Mouse (Mus musculus) limb, embryonic 11.5 days (tissue): ENCODE data around the gene Asb5. TPM values are rescaled to one million over a fixed set of nuclear protein-coding genes. Genes with fewer than 3 reads are reported as not detected.
"Not testable (repeated sequence)": the region's sequence is repeated elsewhere in the genome, so short reads cannot be mapped to it uniquely, and the experiment has no call there.

Experiments
- ATAC-seq: fragments of 200-750 bp; cut with Nextera tagmentation; 2 replicates; pipeline ENCODE4 v1.8.0; 2017; ENCODE audit warnings: low read depth; ENCODE audit not compliant: insufficient number of reproducible peaks, low FRiP score, low TSS enrichment
- DNase-seq: peaks from one replicate; pipeline ENCODE4 v3.0.0-alpha.2; 2015; ENCODE audit warnings: low spot score
- H3K27ac ChIP-seq: fragments of 300-500 bp; sonication (generic); replicated peaks from 2 replicates; pipeline ENCODE4 v1.5.1; 2014; ENCODE audit warnings: low read depth, mild to moderate bottlenecking, low read length
- H3K27me3 ChIP-seq: fragments of 300-500 bp; sonication (generic); 2 replicates; pipeline ENCODE4 v1.6.1; 2014; ENCODE audit warnings: mild to moderate bottlenecking, low read length, mixed read lengths; ENCODE audit not compliant: control insufficient read depth, insufficient read depth
- H3K36me3 ChIP-seq: fragments of 300-500 bp; sonication (generic); 2 replicates; pipeline ENCODE4 v1.6.1; 2014; ENCODE audit warnings: mild to moderate bottlenecking, low read length, moderate library complexity, mixed read lengths; ENCODE audit not compliant: control insufficient read depth, insufficient read depth
- H3K4me1 ChIP-seq: fragments of 300-500 bp; sonication (generic); 2 replicates; pipeline ENCODE4 v1.6.1; 2014; ENCODE audit warnings: low read length, mixed read lengths; ENCODE audit not compliant: control insufficient read depth, insufficient read depth
- H3K4me2 ChIP-seq: fragments of 300-500 bp; sonication (generic); 2 replicates; pipeline ENCODE4 v1.6.1; 2014; ENCODE audit warnings: low read depth, mild to moderate bottlenecking, moderate library complexity; ENCODE audit not compliant: severe bottlenecking
- H3K4me3 ChIP-seq: fragments of 300-500 bp; sonication (generic); 2 replicates; pipeline ENCODE4 v1.5.1; 2014; ENCODE audit warnings: low read depth, low read length
- H3K9ac ChIP-seq: fragments of 300-500 bp; sonication (generic); 2 replicates; pipeline ENCODE4 v1.6.1; 2014; ENCODE audit warnings: mild to moderate bottlenecking, low read length
- H3K9me3 ChIP-seq: fragments of 300-500 bp; sonication (generic); 2 replicates; pipeline ENCODE4 v1.6.1; 2016; ENCODE audit warnings: low read length; ENCODE audit not compliant: control insufficient read depth
- WGBS: fragments of 180-500 bp; shearing (Covaris S2); extraction: QIAGEN DNeasy Blood & Tissue Kit; methylation state at CpG from one replicate; pipeline ENCODE4 v1.1.7; 2014; 5-methylcytosine and 5-hydroxymethylcytosine counted together
- polyA plus RNA-seq: library from polyadenylated mRNA; unstranded; fragments of >200 nt; fragmentation: Nextera tagmentation; extraction: Ambion mirVana; gene quantifications from 2 replicates; pipeline ENCODE4 v1.2.1, GENCODE M21; 2014

The Asb5 gene
- polyA plus RNA-seq, 1 experiment from 2014 or later, result 7.5 TPM

DNA sequence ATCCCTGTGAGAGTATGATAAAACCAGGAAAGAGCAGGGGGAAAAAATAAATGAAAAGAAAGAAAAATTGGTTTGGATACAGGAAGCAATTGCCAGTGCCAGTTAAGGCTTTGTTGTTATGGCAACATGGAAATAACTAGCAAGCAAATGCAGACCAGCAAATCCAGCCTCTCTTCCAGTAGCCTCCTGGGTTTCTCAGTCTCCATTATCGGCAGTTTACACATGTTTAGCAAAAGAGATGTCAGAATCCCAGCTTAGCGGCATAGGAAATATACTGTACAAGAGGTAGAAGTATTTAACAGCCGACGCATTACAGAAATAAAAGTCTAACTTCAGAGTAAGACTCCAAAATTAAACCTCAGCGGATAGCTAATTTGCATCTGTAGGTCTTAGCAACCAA lies 65.3 kb downstream of the Asb5 start:
- Histone ChIP-seq H3K9me3 (no peaks in the 10 kb centered on the region), H3K4me3 (no peak overlapping the region), H3K9ac (no peak overlapping the region), H3K27me3 (no peaks in the 10 kb centered on the region), H3K4me1 (no peaks in the 10 kb centered on the region), H3K36me3 (no peaks in the 10 kb centered on the region), H3K4me2 (no peak overlapping the region), H3K27ac (no peak overlapping the region)
- ATAC-seq (no peak), DNase-seq (no peak)
- 90% methylated on average over 5 of the region's 5 CpGs for WGBS

- H3K4me1 ChIP-seq, result 0 out of 2 replicates have a peak, but pooled peaks cover 3% of the 10 kb centered on the region
- H3K4me2 ChIP-seq, result no peak overlapping the region
- H3K27ac ChIP-seq, result no peak overlapping the region
- WGBS, result 72% methylated on average over 2 of the region's 2 CpGs
- no peak overlapping the region for H3K9ac ChIP-seq
- ATAC-seq (no peak), DNase-seq (no peak)
- no peaks in the 10 kb centered on the region for H3K27me3 ChIP-seq
- H3K4me3 ChIP-seq, result no peak overlapping the region
- H3K9me3 ChIP-seq, result no peaks in the 10 kb centered on the region
- H3K36me3 ChIP-seq, result no peaks in the 10 kb centered on the region
These were observed 66.7 kb downstream of the Asb5 start for GRCm38 (mm10) chr8:54596051-54596450.

DNA sequence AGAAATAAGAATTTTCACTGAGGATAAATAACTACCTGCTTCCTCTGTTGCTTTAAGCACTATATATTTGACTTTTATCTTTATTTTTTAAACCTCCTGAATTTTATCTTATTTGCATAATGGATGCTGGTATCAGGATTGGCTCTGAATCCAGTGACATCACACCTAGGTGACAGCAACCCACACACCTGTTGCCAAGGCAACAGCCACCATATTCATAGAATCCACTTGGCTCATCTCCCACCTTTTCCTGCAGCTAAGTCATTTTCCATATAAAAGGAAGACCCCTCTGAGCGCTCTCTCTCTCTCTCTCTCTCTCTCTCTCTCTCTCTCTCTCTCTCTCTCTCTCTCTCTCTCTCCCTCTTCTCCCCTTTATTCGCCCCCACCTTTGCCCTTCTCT lies 67.6 kb downstream of the Asb5 start:
- Histone ChIP-seq H3K9ac (no peak overlapping the region), H3K4me2 (no peak overlapping the region), H3K4me3 (no peak overlapping the region), H3K36me3 (no peaks in the 10 kb centered on the region), H3K27ac (no peak overlapping the region), H3K27me3 (no peaks in the 10 kb centered on the region), H3K4me1 (0 out of 2 replicates have a peak, but pooled peaks cover 3% of the 10 kb centered on the region), H3K9me3 (no peaks in the 10 kb centered on the region)
- ATAC-seq (no peak), DNase-seq (no peak)
- 88% methylated on average over 2 of the region's 2 CpGs for WGBS

DNA sequence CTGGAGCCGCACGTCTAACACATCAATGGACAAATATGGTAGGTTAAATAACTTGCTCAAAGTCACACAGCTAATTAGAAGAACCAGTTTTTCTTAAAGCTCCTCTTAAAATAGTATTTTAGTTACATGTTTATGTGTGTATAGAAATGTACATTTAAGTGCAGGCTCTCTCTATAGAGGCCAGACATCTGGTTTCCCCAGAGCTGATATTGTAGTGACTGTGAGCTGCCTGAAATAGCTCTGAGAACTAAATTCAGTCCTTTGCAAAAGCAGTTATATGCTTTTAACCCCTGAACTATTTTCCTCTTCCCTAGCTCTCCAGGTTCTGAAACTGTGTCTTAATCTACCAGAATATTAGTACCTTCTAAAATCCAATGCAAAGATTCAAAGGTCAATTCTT lies 68.0 kb downstream of the Asb5 start:
- Histone ChIP-seq H3K4me3 (no peak overlapping the region), H3K9me3 (no peaks in the 10 kb centered on the region), H3K9ac (no peak overlapping the region), H3K4me1 (0 out of 2 replicates have a peak, but pooled peaks cover 3% of the 10 kb centered on the region), H3K27me3 (no peaks in the 10 kb centered on the region), H3K4me2 (no peak overlapping the region), H3K36me3 (no peaks in the 10 kb centered on the region), H3K27ac (no peak overlapping the region)
- 83% methylated on average over 2 of the region's 2 CpGs for WGBS
- DNase-seq, result no peak
- no peak for ATAC-seq

DNA sequence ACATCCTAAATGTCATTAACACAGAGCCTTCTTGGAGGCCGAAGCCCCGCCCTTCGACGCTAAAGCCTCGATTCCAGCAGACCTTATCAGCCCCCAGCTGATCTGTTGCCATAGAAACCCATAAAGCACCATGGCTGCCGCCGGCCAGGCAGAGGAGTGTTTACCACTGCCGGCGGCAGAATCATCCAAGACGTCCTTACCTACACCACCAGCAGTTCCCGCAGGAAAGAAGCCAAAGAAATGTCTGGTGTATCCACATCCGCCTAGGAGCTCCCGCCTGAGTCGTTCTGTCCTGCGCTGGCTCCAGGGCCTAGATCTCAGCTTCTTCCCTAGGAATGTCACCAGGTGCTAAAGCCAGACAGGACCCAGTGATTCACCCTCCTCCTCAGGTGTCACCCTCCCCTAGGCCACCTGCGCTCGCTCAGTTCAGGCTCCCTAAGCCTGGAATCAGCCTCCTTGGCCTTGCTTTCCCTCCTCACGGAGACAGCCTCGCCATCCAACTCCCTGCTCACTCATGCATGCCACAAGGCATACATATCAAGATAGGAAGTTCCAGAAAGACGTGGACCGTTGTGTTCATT lies 71.4 kb downstream of the Asb5 start, which contains the start of gene Spata4:
Gene Spata4, plus strand, starts transcription at position 111 of the 581 bp plus-strand sequence.
- Histone ChIP-seq H3K4me2 (peak within 1 kb of the TSS; percentile 58), H3K27me3 (no peaks in the 10 kb centered on the region), H3K36me3 (no peaks in the 10 kb centered on the region), H3K27ac (no peak within 1 kb of the TSS), H3K4me3 (peak within 1 kb of the TSS; percentile 19), H3K4me1 (0 out of 2 replicates have a peak, but pooled peaks cover 3% of the 10 kb centered on the region), H3K9me3 (no peaks in the 10 kb centered on the region), H3K9ac (0 out of 2 replicates have a peak within 1 kb of the TSS, but pooled peaks have one; percentile 27)
- 12% methylated on average over 21 of the region's 21 CpGs for WGBS
- DNase-seq (peak; percentile 51), ATAC-seq (peak; percentile 54; the same call in 1 of the 2 replicates)

DNA sequence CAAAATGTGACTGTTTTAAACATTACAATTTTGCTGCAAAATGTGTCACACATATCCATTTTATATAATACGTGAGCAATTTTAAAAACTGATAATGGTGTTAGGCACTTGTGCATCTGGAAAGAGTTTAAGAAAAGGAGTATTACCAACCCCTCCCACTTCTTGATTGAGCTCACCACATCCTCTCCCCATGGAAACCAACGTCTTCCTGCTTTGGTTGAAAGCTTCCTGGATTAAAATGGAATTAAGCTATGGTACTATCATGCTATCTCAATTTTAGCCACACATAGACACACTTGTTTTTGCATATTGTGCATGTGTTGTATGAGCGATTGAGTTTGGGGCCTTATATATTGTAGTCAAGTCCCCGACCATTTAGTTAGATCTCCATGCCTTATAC lies 74.1 kb downstream of the Asb5 start:
- Histone ChIP-seq H3K4me1 (0 out of 2 replicates have a peak, but pooled peaks cover 3% of the 10 kb centered on the region), H3K9ac (no peak overlapping the region), H3K27ac (no peak overlapping the region), H3K4me2 (no peak overlapping the region), H3K4me3 (no peak overlapping the region), H3K27me3 (no peaks in the 10 kb centered on the region), H3K9me3 (no peaks in the 10 kb centered on the region), H3K36me3 (no peaks in the 10 kb centered on the region)
- 83% methylated on average over 4 of the region's 4 CpGs for WGBS
- no peak for ATAC-seq
- no peak for DNase-seq

DNA sequence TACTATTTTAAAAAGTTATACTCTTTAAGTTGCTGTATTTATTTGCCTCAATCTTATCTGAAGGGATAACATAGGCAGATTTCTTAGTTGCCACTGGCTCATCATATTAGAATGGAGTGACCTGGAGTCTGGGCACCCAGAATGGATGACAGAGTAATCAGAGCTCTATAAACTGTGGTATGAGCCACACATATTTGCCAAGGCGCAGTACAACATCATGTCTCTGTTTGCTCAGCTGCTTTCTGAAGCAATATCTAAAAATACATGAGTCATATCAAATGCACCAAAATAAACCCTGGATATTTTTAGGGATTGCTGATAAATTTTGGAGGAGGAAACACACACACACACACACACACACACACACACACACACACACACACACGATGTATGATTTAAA lies 80.0 kb downstream of the Asb5 start:
- no peak overlapping the region for H3K27ac ChIP-seq
- H3K4me1 ChIP-seq, result no peaks in the 10 kb centered on the region
- no peaks in the 10 kb centered on the region for H3K36me3 ChIP-seq
- ATAC-seq (no peak), DNase-seq (no peak)
- WGBS, result 88% methylated on average over 2 of the region's 2 CpGs
- H3K9ac ChIP-seq, result no peak overlapping the region
- H3K9me3 ChIP-seq, result no peaks in the 10 kb centered on the region
- H3K4me2 ChIP-seq, result no peak overlapping the region
- no peak overlapping the region for H3K4me3 ChIP-seq
- no peaks in the 10 kb centered on the region for H3K27me3 ChIP-seq

DNA sequence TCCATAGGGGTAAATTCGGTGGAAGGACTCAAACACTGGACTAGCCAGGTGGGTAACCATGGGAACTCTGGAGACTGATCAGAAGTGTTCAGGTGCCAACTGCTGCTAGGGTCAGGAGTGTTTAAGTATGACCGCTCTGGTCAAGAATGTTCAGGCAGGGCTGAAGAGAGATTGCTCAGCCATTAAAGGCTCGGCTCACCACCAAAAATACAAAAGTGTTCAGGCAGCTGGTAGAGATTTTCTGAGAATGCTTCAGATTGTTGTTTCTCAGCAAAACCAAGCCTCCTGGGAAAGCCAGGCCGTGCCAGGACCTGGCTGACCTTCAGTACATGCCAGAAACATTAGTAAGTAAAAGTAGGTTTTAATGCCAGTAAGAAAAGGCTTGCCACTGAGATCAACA lies 80.9 kb downstream of the Asb5 start:
- 79% methylated on average over 4 of the region's 4 CpGs for WGBS
- no peak overlapping the region for H3K4me2 ChIP-seq
- no peaks in the 10 kb centered on the region for H3K4me1 ChIP-seq
- H3K4me3 ChIP-seq, result no peak overlapping the region
- no peaks in the 10 kb centered on the region for H3K36me3 ChIP-seq
- H3K27ac ChIP-seq, result no peak overlapping the region
- ATAC-seq (no peak), DNase-seq (no peak)
- no peak overlapping the region for H3K9ac ChIP-seq
- H3K9me3 ChIP-seq, result no peaks in the 10 kb centered on the region
- no peaks in the 10 kb centered on the region for H3K27me3 ChIP-seq

DNA sequence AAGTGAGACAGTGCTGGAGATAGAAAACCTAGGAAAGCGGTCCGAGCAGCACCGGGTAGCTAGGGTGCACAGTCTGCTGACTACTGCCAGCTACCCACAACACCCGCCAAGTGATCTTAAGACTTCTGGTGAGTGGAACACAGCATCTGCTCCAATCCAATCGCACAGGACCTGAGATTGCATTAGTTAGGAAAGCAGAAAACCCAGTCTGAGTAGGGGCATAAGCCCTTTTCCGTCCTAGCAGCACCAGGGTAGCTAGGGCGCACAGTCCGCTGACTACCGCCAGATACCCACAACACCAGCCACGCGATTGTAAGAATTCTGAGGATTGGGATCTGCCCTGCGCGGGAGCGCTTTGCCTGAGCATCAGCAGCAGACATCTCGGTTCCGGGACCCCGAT lies 87.3 kb downstream of the Asb5 start:
- H3K27me3 ChIP-seq, ATAC-seq, H3K9me3 ChIP-seq, H3K4me1 ChIP-seq, H3K4me3 ChIP-seq, DNase-seq, H3K36me3 ChIP-seq, H3K4me2 ChIP-seq, H3K9ac ChIP-seq, H3K27ac ChIP-seq: not testable (repeated sequence)
- 84% methylated on average over 17 of the region's 17 CpGs for WGBS
